Mouse (Mus musculus) CH12.LX (cell line): Measurements from ENCODE around the gene Gm17304. TPM values are rescaled to one million over a fixed set of nuclear protein-coding genes. Genes with fewer than 3 reads are reported as not detected.

Experiments
- DNase-seq: peaks from one replicate; pipeline ENCODE4 v3.0.0-alpha.2; 2013; ENCODE audit errors: extremely low read depth
- H3K27ac ChIP-seq: 2 replicates; pipeline ENCODE4 v1.5.1; 2012; ENCODE audit warnings: low read depth, mild to moderate bottlenecking, control low read depth, moderate library complexity; ENCODE audit not compliant: insufficient read depth
- H3K27me3 ChIP-seq: replicated peaks from 2 replicates; pipeline ENCODE3; 2012; ENCODE audit warnings: inconsistent platforms
- H3K36me3 ChIP-seq, 2 experiments: replicated peaks in 1 of 2; 2 replicates each; pipeline versions ENCODE3 to v1.6.1; 2012; ENCODE audit warnings: inconsistent platforms in 1 of 2, low read length in 1 of 2, mild to moderate bottlenecking in 1 of 2, mixed read lengths in 1 of 2, moderate library complexity in 1 of 2; ENCODE audit not compliant: control insufficient read depth in 1 of 2, insufficient read depth in 1 of 2
- H3K4me1 ChIP-seq, 2 experiments: 2 replicates each; pipeline ENCODE4 v1.6.1; 2012; ENCODE audit warnings: inconsistent platforms in 1 of 2, moderate library complexity in 1 of 2; ENCODE audit not compliant: insufficient read depth in 2 of 2, control insufficient read depth in 1 of 2
- H3K4me2 ChIP-seq: 2 replicates; pipeline ENCODE4 v1.6.1; 2012; ENCODE audit warnings: low read depth, mild to moderate bottlenecking, control low read depth; ENCODE audit not compliant: poor library complexity, insufficient read depth, severe bottlenecking
- H3K4me3 ChIP-seq, 3 experiments: fragments of 150-350 bp in 1 of 3; sonication (generic) in 1 of 3; replicated peaks in 1 of 3; 2 replicates each; pipeline versions ENCODE3 to v1.5.1; 2011 to 2012; ENCODE audit warnings: low read depth in 2 of 3, low read length in 2 of 3, mild to moderate bottlenecking in 2 of 3, moderate library complexity in 2 of 3, control low read depth in 1 of 3, improper control_type of control experiment in 1 of 3, inconsistent platforms in 1 of 3, mixed read lengths in 1 of 3; ENCODE audit not compliant: poor library complexity in 1 of 3
- H3K79me2 ChIP-seq: replicated peaks from 2 replicates; pipeline ENCODE4 v1.6.1; 2012; ENCODE audit warnings: mild to moderate bottlenecking, moderate library complexity; ENCODE audit not compliant: control insufficient read depth, poor library complexity, insufficient read depth, severe bottlenecking; ENCODE audit errors: extremely low read depth
- H3K9ac ChIP-seq: 2 replicates; pipeline ENCODE4 v1.6.1; 2012; ENCODE audit warnings: low read depth, mild to moderate bottlenecking, control low read depth, moderate library complexity; ENCODE audit not compliant: insufficient read depth
- H3K9me3 ChIP-seq: replicated peaks from 2 replicates; pipeline ENCODE3; 2012; ENCODE audit warnings: low read length, inconsistent platforms, mixed read lengths
- BHLHE40 ChIP-seq: IDR thresholded peaks from 2 replicates; pipeline ENCODE4 v1.6.1; 2011; ENCODE audit warnings: mild to moderate bottlenecking, low read depth, low read length, improper control_type of control experiment
- CHD2 ChIP-seq: IDR thresholded peaks from 2 replicates; pipeline ENCODE4 v1.6.1; 2011; ENCODE audit warnings: low read length, improper control_type of control experiment
- GABPA ChIP-seq: IDR thresholded peaks from 2 replicates; pipeline ENCODE4 v1.6.1; 2012; ENCODE audit warnings: low read depth, low read length, improper control_type of control experiment, inconsistent platforms; ENCODE audit not compliant: insufficient replicate concordance
- HCFC1 ChIP-seq: IDR thresholded peaks from 2 replicates; pipeline ENCODE4 v1.6.1; 2012; ENCODE audit warnings: low read depth, mild to moderate bottlenecking, inconsistent platforms, low read length, improper control_type of control experiment
- KAT2A ChIP-seq: IDR thresholded peaks from 2 replicates; pipeline ENCODE4 v1.6.1; 2012; ENCODE audit warnings: low read length, improper control_type of control experiment, inconsistent platforms; ENCODE audit not compliant: insufficient replicate concordance
- MAFK ChIP-seq: IDR thresholded peaks from 2 replicates; pipeline ENCODE4 v1.6.1; 2011; ENCODE audit warnings: low read length, improper control_type of control experiment; ENCODE audit not compliant: insufficient replicate concordance
- MAZ ChIP-seq: IDR thresholded peaks from 2 replicates; pipeline ENCODE4 v1.6.1; 2012; ENCODE audit warnings: low read depth, mild to moderate bottlenecking, inconsistent platforms, low read length, improper control_type of control experiment, moderate library complexity
- MEF2A ChIP-seq: IDR thresholded peaks from 2 replicates; pipeline ENCODE4 v1.6.1; 2014; ENCODE audit warnings: low read depth, mild to moderate bottlenecking, inconsistent platforms, low read length, improper control_type of control experiment, borderline replicate concordance
- MXI1 ChIP-seq: IDR thresholded peaks from 2 replicates; pipeline ENCODE4 v1.6.1; 2011; ENCODE audit warnings: mild to moderate bottlenecking, low read depth, low read length, improper control_type of control experiment
- NELFE ChIP-seq: IDR thresholded peaks from 2 replicates; pipeline ENCODE4 v1.6.1; 2011; ENCODE audit warnings: low read depth, low read length, improper control_type of control experiment
- PAX5 ChIP-seq: IDR thresholded peaks from 2 replicates; pipeline ENCODE4 v1.6.1; 2012; ENCODE audit warnings: low read length, inconsistent platforms, mixed read lengths
- POLR2AphosphoS2 ChIP-seq: IDR thresholded peaks from 2 replicates; pipeline ENCODE4 v1.6.1; 2011; ENCODE audit warnings: low read depth, low read length, improper control_type of control experiment
- RAD21 ChIP-seq: IDR thresholded peaks from 2 replicates; pipeline ENCODE4 v1.6.1; 2011; ENCODE audit warnings: low read depth, mild to moderate bottlenecking, low read length, improper control_type of control experiment, moderate library complexity
- SIN3A ChIP-seq: IDR thresholded peaks from 2 replicates; pipeline ENCODE4 v1.6.1; 2012; ENCODE audit warnings: low read length, improper control_type of control experiment, inconsistent platforms
- SMC3 ChIP-seq: IDR thresholded peaks from 2 replicates; pipeline ENCODE4 v1.6.1; 2011; ENCODE audit warnings: low read depth, low read length, improper control_type of control experiment
- TCF12 ChIP-seq: IDR thresholded peaks from 2 replicates; pipeline ENCODE4 v1.6.1; 2014; ENCODE audit warnings: low read depth, mild to moderate bottlenecking, inconsistent platforms, low read length, improper control_type of control experiment
- UBTF ChIP-seq: IDR thresholded peaks from 2 replicates; pipeline ENCODE4 v1.6.1; 2012; ENCODE audit warnings: low read depth, mild to moderate bottlenecking, inconsistent platforms, low read length, improper control_type of control experiment, moderate library complexity
- USF1 ChIP-seq: IDR thresholded peaks from 2 replicates; pipeline ENCODE4 v1.6.1; 2014; ENCODE audit warnings: low read depth, mild to moderate bottlenecking, inconsistent platforms, low read length, improper control_type of control experiment
- USF2 ChIP-seq: conservative IDR thresholded peaks from 2 replicates; pipeline ENCODE4 v1.6.1; 2011; ENCODE audit warnings: low read depth, low read length, improper control_type of control experiment
- ZC3H11A ChIP-seq: IDR thresholded peaks from 2 replicates; pipeline ENCODE4 v1.6.1; 2012; ENCODE audit warnings: low read depth, mild to moderate bottlenecking, inconsistent platforms, low read length, improper control_type of control experiment
- ZKSCAN1 ChIP-seq: IDR thresholded peaks from 2 replicates; pipeline ENCODE4 v1.6.1; 2012; ENCODE audit warnings: low read depth, inconsistent platforms, low read length, improper control_type of control experiment, borderline replicate concordance
- ZMIZ1 ChIP-seq: IDR thresholded peaks from 2 replicates; pipeline ENCODE4 v1.6.1; 2012; ENCODE audit warnings: low read depth, mild to moderate bottlenecking, inconsistent platforms, low read length, improper control_type of control experiment
- ZNF384 ChIP-seq: IDR thresholded peaks from 2 replicates; pipeline ENCODE4 v1.6.1; 2012; ENCODE audit warnings: low read depth, low read length, improper control_type of control experiment, inconsistent platforms
- dilution Hi-C: fragments of 300-500 bp; cut with MboI; formaldehyde crosslinking; loops from 2 replicates; pipeline ENCODE4 v1.14.3; 2020; ENCODE audit warnings: low sequenced_read_pairs; ENCODE audit not compliant: extremely low pct_unique_long_range_greater_than_20kb, extremely low pct_ligation_motif_present
- in situ Hi-C: fragments of 300-500 bp; cut with MboI; formaldehyde crosslinking; loops from 3 replicates; pipeline ENCODE4 v1.14.3; 2019; ENCODE audit warnings: low sequenced_read_pairs, low pct_ligation_motif_present, low pct_unique_long_range_greater_than_20kb, mixed read lengths
- polyA plus RNA-seq: library from polyadenylated mRNA; unstranded; fragments of >175 nt; gene quantifications from 2 replicates; pipeline ENCODE4 v1.2.1, GENCODE M21; 2012; ENCODE audit warnings: low read depth; ENCODE audit not compliant: insufficient read length
- total RNA-seq, 2 experiments: library from RNA; depleted of rRNA; stranded (reverse); fragments of 300-350 nt in 1 of 2; fragments of >200 nt in 1 of 2; gene quantifications; 2 replicates each; pipeline ENCODE4 v1.2.3; 2012 to 2014

Gm17304 gene
- total and polyA plus RNA-seq, 3 experiments: not detected

- in situ Hi-C loops: no loop called here
- no peak overlapping the region for H3K4me3 ChIP-seq
Observed at GRCm38 (mm10) chr5:106577237-106577888, 31.5 kb upstream of the Gm17304 start.

GRCm38 (mm10) chr5:106580943-106581342 lies 28.0 kb upstream of the Gm17304 start:
- Histone ChIP-seq H3K9ac (no peak overlapping the region), H3K4me1 (no peaks in the 10 kb centered on the region), H3K36me3 (no peaks in the 10 kb centered on the region), H3K9me3 (no peaks in the 10 kb centered on the region), H3K79me2 (no peaks in the 10 kb centered on the region), H3K4me3 (no peak overlapping the region), H3K27ac (no peak overlapping the region), H3K4me2 (no peak overlapping the region), H3K27me3 (no peaks in the 10 kb centered on the region)
- dilution Hi-C loops: no loop called here
- TF ChIP-seq SIN3A (no peak), ZNF384 (no peak), GABPA (no peak), MAFK (no peak), HCFC1 (no peak), KAT2A (no peak), UBTF (no peak), USF1 (no peak), SMC3 (no peak), USF2 (no peak), ZMIZ1 (no peak), POLR2AphosphoS2 (no peak), MEF2A (no peak), MXI1 (no peak), PAX5 (no peak), NELFE (no peak), ZC3H11A (no peak), MAZ (no peak), BHLHE40 (no peak), CHD2 (no peak)
- no peak for DNase-seq
- in situ Hi-C loops: no loop called here

More at GRCm38 (mm10) chr5:106577237-106577888, 31.5 kb upstream of the Gm17304 start:
- DNase-seq: no peak
- no peaks in the 10 kb centered on the region for H3K36me3 ChIP-seq
- no peaks in the 10 kb centered on the region for H3K79me2 ChIP-seq
- no peak overlapping the region for H3K27ac ChIP-seq
- peaks cover 3% of the 10 kb centered on the region for H3K9me3 ChIP-seq
- dilution Hi-C loops: no loop called here
- no peak overlapping the region for H3K4me2 ChIP-seq
- no peaks in the 10 kb centered on the region for H3K4me1 ChIP-seq
- TF ChIP-seq RAD21 (no peak), GABPA (no peak), TCF12 (no peak), ZMIZ1 (no peak), ZKSCAN1 (no peak), SMC3 (no peak)
- no peaks in the 10 kb centered on the region for H3K27me3 ChIP-seq
- no peak overlapping the region for H3K9ac ChIP-seq
